Mouse (Mus musculus) small intestine, adult 2 months (tissue): ENCODE data around the gene Slamf1.

ENCODE experiments used
- CTCF ChIP-seq: fragments of 200-500 bp; IDR thresholded peaks from 2 replicates; pipeline ENCODE4 v1.5.1; 2012; ENCODE audit warnings: low read depth, mild to moderate bottlenecking, control low read depth, inconsistent platforms, low read length, moderate library complexity, mixed read lengths; ENCODE audit not compliant: insufficient replicate concordance, insufficient read length; ENCODE audit errors: extremely low read depth
- POLR2A ChIP-seq: fragments of 200-500 bp; IDR thresholded peaks from 2 replicates; pipeline ENCODE4 v1.6.1; 2012; ENCODE audit warnings: low read depth, mild to moderate bottlenecking, control low read depth, inconsistent platforms, low read length, moderate library complexity

- TF ChIP-seq CTCF (no peak), POLR2A (no peak)
Observed at GRCm38 (mm10) chr1:171789407-171789806, 22.5 kb downstream of the Slamf1 start.
